Mouse (Mus musculus) brain, embryonic 14.5 days (tissue): ENCODE measurements around the gene Dppa4.

Experiments used
- CTCF ChIP-seq: fragments of 200-500 bp; IDR thresholded peaks from 2 replicates; pipeline ENCODE4 v1.5.1; 2012; ENCODE audit warnings: inconsistent platforms, mild to moderate bottlenecking, moderate library complexity, borderline replicate concordance; ENCODE audit not compliant: insufficient read depth, insufficient read length; ENCODE audit errors: extremely low read depth
- POLR2A ChIP-seq: fragments of 200-500 bp; IDR thresholded peaks from 2 replicates; pipeline ENCODE4 v1.6.1; 2012; ENCODE audit warnings: mild to moderate bottlenecking, inconsistent platforms, borderline replicate concordance; ENCODE audit not compliant: poor library complexity, insufficient read depth, insufficient read length, severe bottlenecking; ENCODE audit errors: extremely low read depth

DNA sequence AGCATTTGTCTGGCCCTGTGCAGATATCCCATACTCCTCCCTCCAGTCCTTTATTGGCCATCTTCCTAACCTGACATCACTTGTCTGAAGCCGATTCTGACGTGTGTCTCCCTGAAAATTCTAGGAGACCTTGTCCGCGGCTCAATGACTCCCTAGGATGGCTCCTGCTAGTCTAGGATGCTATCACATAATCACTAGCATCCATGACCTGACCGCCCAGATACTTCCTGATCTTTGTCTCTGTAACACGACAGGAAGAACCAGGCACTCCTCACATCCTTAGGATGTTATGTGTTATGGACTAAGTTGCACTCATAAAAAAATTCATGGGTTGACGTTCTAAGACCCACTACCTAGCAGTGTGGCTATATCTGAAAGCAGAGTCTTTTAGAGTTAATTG, 45.9 kb upstream of the Dppa4 start:
- TF ChIP-seq CTCF = no peak
- no peak for TF ChIP-seq POLR2A
